In genomic region chr15:31068127-31068526, GRCm38 (mm10) we compare ENCODE assay signal across 19 mouse cellular contexts.
A peak's percentile ranks its signal among the peaks of the same experiment; 100 is the strongest.
DNase-seq lines count a peak whose midpoint lies in the region; ATAC-seq and TF ChIP-seq lines count a peak whose summit lies in the region.
"Had no signal": no experiment of that assay in that cellular context is flagged by ENCODE, and none has a peak within 500 bp of the region (broad histone marks: within the 10 kb centered on the region; RNA-seq: fewer than 3 reads in every experiment).

No protein-coding gene starts in this region.

- H3K9ac ChIP-seq in intestine, embryonic 14.5 days (ENCODE audit: low read length): no peak overlapping the region
- no peak overlapping the region for H3K9ac ChIP-seq in intestine, embryonic 16.5 days (ENCODE audit: low read depth, low read length)
- H3K9ac ChIP-seq in midbrain, postnatal 0 days (replicated peaks; ENCODE audit: low read length, poor library complexity, severe bottlenecking): no peak overlapping the region
- no peak overlapping the region for H3K9ac ChIP-seq in midbrain, embryonic 15.5 days
- no peak overlapping the region for H3K9ac ChIP-seq in hindbrain, embryonic 16.5 days (ENCODE audit: low read depth, low read length)
- H3K9ac ChIP-seq: embryonic facial prominence, embryonic 15.5 days had no signal

- H3K4me2 ChIP-seq in intestine, embryonic 14.5 days (ENCODE audit: low read length): no peak overlapping the region
- H3K4me2 ChIP-seq in intestine, embryonic 16.5 days (ENCODE audit: low read depth, low read length): no peak overlapping the region
- H3K4me2 ChIP-seq in midbrain, postnatal 0 days (ENCODE audit: low read depth, low read length, poor library complexity, severe bottlenecking): no peak overlapping the region
- H3K4me2 ChIP-seq in midbrain, embryonic 15.5 days: no peak overlapping the region
- no peak overlapping the region for H3K4me2 ChIP-seq in hindbrain, embryonic 16.5 days (ENCODE audit: low read length)
- H3K4me2 ChIP-seq: embryonic facial prominence, embryonic 15.5 days; heart, embryonic 11.5 days had no signal

- peak; percentile 60 to 73 for DNase-seq in cerebellum, postnatal 10 days
- DNase-seq in cerebellum, adult 2 months: no peak
- DNase-seq in intestine, embryonic 14.5 days (ENCODE audit: low spot score): peak; percentile 27
- peak; percentile 58 for DNase-seq in midbrain, postnatal 0 days (ENCODE audit: low spot score)
- no peak for DNase-seq in spleen, adult 18-20 months
- DNase-seq: cerebellum, adult 11 months; gastrocnemius, postnatal 36 days; heart, postnatal 36 days; kidney, adult 18-20 months; kidney, postnatal 36 days; lung, adult 18-20 months; retina, postnatal 1 day; thymus, postnatal 36 days had no signal

- no peaks in the 10 kb centered on the region for H3K36me3 ChIP-seq in intestine, embryonic 14.5 days (ENCODE audit: control insufficient read depth, insufficient read depth, low read length)
- no peaks in the 10 kb centered on the region for H3K36me3 ChIP-seq in intestine, embryonic 16.5 days (ENCODE audit: control insufficient read depth, insufficient read depth, low read length)
- no peaks in the 10 kb centered on the region for H3K36me3 ChIP-seq in midbrain, postnatal 0 days (ENCODE audit: insufficient read depth, low read length)
- H3K36me3 ChIP-seq in midbrain, embryonic 15.5 days (replicated peaks): no peaks in the 10 kb centered on the region
- H3K36me3 ChIP-seq in hindbrain, embryonic 16.5 days (ENCODE audit: control insufficient read depth, insufficient read depth, low read length): no peaks in the 10 kb centered on the region
- H3K36me3 ChIP-seq: embryonic facial prominence, embryonic 15.5 days had no signal

- no peak overlapping the region for H3K4me3 ChIP-seq in cerebellum, adult 2 months (replicated peaks; ENCODE audit: insufficient read depth, low read depth, low read length)
- H3K4me3 ChIP-seq in intestine, embryonic 14.5 days (ENCODE audit: low read depth, low read length): no peak overlapping the region
- H3K4me3 ChIP-seq in intestine, embryonic 16.5 days (ENCODE audit: low read length): no peak overlapping the region
- H3K4me3 ChIP-seq in midbrain, postnatal 0 days (ENCODE audit: low read depth, low read length): no peak overlapping the region
- H3K4me3 ChIP-seq in midbrain, embryonic 15.5 days: no peak overlapping the region
- no peak overlapping the region for H3K4me3 ChIP-seq in hindbrain, embryonic 16.5 days (ENCODE audit: low read length)
- H3K4me3 ChIP-seq: embryonic facial prominence, embryonic 15.5 days; left cerebral cortex, adult 2 months had no signal

- no peaks in the 10 kb centered on the region for H3K4me1 ChIP-seq in cerebellum, adult 2 months (ENCODE audit: control insufficient read depth, insufficient read depth, low read length)
- no peaks in the 10 kb centered on the region for H3K4me1 ChIP-seq in intestine, embryonic 14.5 days (replicated peaks; ENCODE audit: control insufficient read depth, insufficient read depth, low read length)
- no peaks in the 10 kb centered on the region for H3K4me1 ChIP-seq in intestine, embryonic 16.5 days (ENCODE audit: control insufficient read depth, insufficient read depth, low read length)
- no peaks in the 10 kb centered on the region for H3K4me1 ChIP-seq in midbrain, postnatal 0 days (ENCODE audit: insufficient read depth, low read length)
- no peaks in the 10 kb centered on the region for H3K4me1 ChIP-seq in midbrain, embryonic 15.5 days
- H3K4me1 ChIP-seq in hindbrain, embryonic 16.5 days (ENCODE audit: control insufficient read depth, insufficient read depth, low read depth, low read length): no peaks in the 10 kb centered on the region
- H3K4me1 ChIP-seq: embryonic facial prominence, embryonic 15.5 days had no signal

- no peaks in the 10 kb centered on the region for H3K27me3 ChIP-seq in cerebellum, adult 2 months (ENCODE audit: control insufficient read depth, insufficient read depth, low read length)
- H3K27me3 ChIP-seq in intestine, embryonic 14.5 days (replicated peaks; ENCODE audit: control insufficient read depth, insufficient read depth, low read length): no peaks in the 10 kb centered on the region
- no peaks in the 10 kb centered on the region for H3K27me3 ChIP-seq in intestine, embryonic 16.5 days (replicated peaks; ENCODE audit: control insufficient read depth, insufficient read depth, low read length)
- no peaks in the 10 kb centered on the region for H3K27me3 ChIP-seq in midbrain, postnatal 0 days (ENCODE audit: insufficient read depth, low read length)
- H3K27me3 ChIP-seq in midbrain, embryonic 15.5 days (replicated peaks): no peaks in the 10 kb centered on the region
- no peaks in the 10 kb centered on the region for H3K27me3 ChIP-seq in hindbrain, embryonic 16.5 days (replicated peaks; ENCODE audit: control insufficient read depth, insufficient read depth, low read length)
- H3K27me3 ChIP-seq: embryonic facial prominence, embryonic 15.5 days had no signal

- H3K27ac ChIP-seq in cerebellum, adult 2 months (ENCODE audit: insufficient read depth, low read length): no peak overlapping the region
- H3K27ac ChIP-seq in intestine, embryonic 14.5 days (ENCODE audit: low read depth): no peak overlapping the region
- no peak overlapping the region for H3K27ac ChIP-seq in intestine, embryonic 16.5 days (ENCODE audit: low read length)
- H3K27ac ChIP-seq in midbrain, postnatal 0 days (ENCODE audit: low read depth, low read length): no peak overlapping the region
- H3K27ac ChIP-seq in midbrain, embryonic 15.5 days: no peak overlapping the region
- no peak overlapping the region for H3K27ac ChIP-seq in hindbrain, embryonic 16.5 days (ENCODE audit: low read depth, low read length)
- H3K27ac ChIP-seq: embryonic facial prominence, embryonic 15.5 days; left cerebral cortex, adult 2 months had no signal

- WGBS in cerebellum, adult 2 months: 20% methylated on average over 2 of the region's 2 CpGs
- 77% methylated on average over 2 of the region's 2 CpGs for WGBS in intestine, embryonic 14.5 days
- 66% methylated on average over 2 of the region's 2 CpGs for WGBS in intestine, embryonic 16.5 days
- 64% methylated on average over 2 of the region's 2 CpGs for WGBS in midbrain, postnatal 0 days
- WGBS in midbrain, embryonic 15.5 days: 72% methylated on average over 2 of the region's 2 CpGs
- WGBS in hindbrain, embryonic 16.5 days: 56% methylated on average over 2 of the region's 2 CpGs

- ATAC-seq in intestine, embryonic 14.5 days (replicated peaks; ENCODE audit: low FRiP score, low TSS enrichment, low read depth): no peak
- ATAC-seq in intestine, embryonic 16.5 days: no peak
- ATAC-seq in midbrain, postnatal 0 days (ENCODE audit: low FRiP score): no peak
- ATAC-seq in midbrain, embryonic 15.5 days (replicated peaks): no peak
- ATAC-seq in hindbrain, embryonic 16.5 days: peak; percentile 68

- no peak for TF ChIP-seq POLR2A in cerebellum, adult 2 months (IDR thresholded peaks at IDR 0.05; ENCODE audit: borderline replicate concordance, insufficient read depth, low read length)

- no peak for TF ChIP-seq CTCF in cerebellum, adult 2 months (IDR thresholded peaks at IDR 0.05; ENCODE audit: borderline replicate concordance, insufficient read depth, low read depth, low read length)
- no peak for TF ChIP-seq CTCF in midbrain, postnatal 0 days (IDR thresholded peaks at IDR 0.05)

- H3K9me3 ChIP-seq in intestine, embryonic 14.5 days (ENCODE audit: control insufficient read depth, low read length): no peaks in the 10 kb centered on the region
- no peaks in the 10 kb centered on the region for H3K9me3 ChIP-seq in intestine, embryonic 16.5 days (ENCODE audit: control insufficient read depth, low read length)
- no peaks in the 10 kb centered on the region for H3K9me3 ChIP-seq in midbrain, postnatal 0 days (ENCODE audit: low read length)
- H3K9me3 ChIP-seq in midbrain, embryonic 15.5 days: no peaks in the 10 kb centered on the region
- no peaks in the 10 kb centered on the region for H3K9me3 ChIP-seq in hindbrain, embryonic 16.5 days (ENCODE audit: control insufficient read depth, low read length)
- H3K9me3 ChIP-seq: embryonic facial prominence, embryonic 15.5 days had no signal

Comparison
In these comparisons a context has a peak if more than half of its experiments do, and no peak if none do; other contexts are left out.
1. DNase-seq: peak in cerebellum, postnatal 10 days (2 of 2), intestine, embryonic 14.5 days (single experiment) and midbrain, postnatal 0 days (single experiment); none in cerebellum, adult 2 months (0 of 2) and spleen, adult 18-20 months (0 of 2).